13 mouse cellular contexts compared by ENCODE assay signal in genomic region chr11:36566146-36566545, GRCm38 (mm10).
DNase-seq lines count a peak whose midpoint lies in the region; ATAC-seq and TF ChIP-seq lines count a peak whose summit lies in the region.
"Had no signal": no experiment of that assay in that cellular context is flagged by ENCODE, and none has a peak within 500 bp of the region (broad histone marks: within the 10 kb centered on the region; RNA-seq: fewer than 3 reads in every experiment).

No protein-coding gene starts in this region.

- H3K4me3 ChIP-seq in liver, embryonic 12.5 days = no peak overlapping the region
- H3K4me3 ChIP-seq: intestine, embryonic 15.5 days; limb, embryonic 10.5 days; midbrain, embryonic 10.5 days had no signal

- no peaks in the 10 kb centered on the region for H3K9me3 ChIP-seq in liver, embryonic 12.5 days (replicated peaks)
- H3K9me3 ChIP-seq: intestine, embryonic 15.5 days; limb, embryonic 10.5 days; midbrain, embryonic 10.5 days had no signal

- no peaks in the 10 kb centered on the region for H3K36me3 ChIP-seq in liver, embryonic 12.5 days
- H3K36me3 ChIP-seq: intestine, embryonic 15.5 days; limb, embryonic 10.5 days; midbrain, embryonic 10.5 days had no signal

- no peak overlapping the region for H3K27ac ChIP-seq in liver, embryonic 12.5 days
- H3K27ac ChIP-seq: intestine, embryonic 15.5 days; limb, embryonic 10.5 days; midbrain, embryonic 10.5 days had no signal

- WGBS in liver, embryonic 12.5 days (ENCODE audit: insufficient replicate concordance) = 62% methylated on average over 2 of the region's 2 CpGs

- no peaks in the 10 kb centered on the region for H3K4me1 ChIP-seq in liver, embryonic 12.5 days
- H3K4me1 ChIP-seq: intestine, embryonic 15.5 days; midbrain, embryonic 10.5 days had no signal

- H3K9ac ChIP-seq in liver, embryonic 12.5 days = no peak overlapping the region
- H3K9ac ChIP-seq: intestine, embryonic 15.5 days; lung, embryonic 14.5 days had no signal

- ATAC-seq in liver, embryonic 12.5 days = no peak
- ATAC-seq: intestine, embryonic 15.5 days had no signal

- DNase-seq in frontal cortex, adult 2 months (ENCODE audit: extremely low spot score in 1 of 2, low spot score in 1 of 2) = peak; percentile 32 to 63
- DNase-seq in frontal cortex, postnatal 10 days (ENCODE audit: low spot score in 2 of 2) = no peak
- DNase-seq in brain, embryonic 14.5 days (ENCODE audit: low read depth) = peak; percentile 69
- peak; percentile 86 to 89 for DNase-seq in cerebellum, postnatal 25 days
- DNase-seq in left cerebral cortex, adult 18-20 months (ENCODE audit: low spot score in 2 of 2) = peak; percentile 47 to 67
- no peak for DNase-seq in embryo, embryonic 11 days
- no peak for DNase-seq in heart, postnatal 4 days
- DNase-seq: B cell, adult 2 months; lung, embryonic 14.5 days had no signal

- no peak for TF ChIP-seq CTCF in brain, embryonic 14.5 days (IDR thresholded peaks at IDR 0.05; ENCODE audit: borderline replicate concordance, extremely low read depth, insufficient read depth, insufficient read length)

- H3K4me2 ChIP-seq in liver, embryonic 12.5 days = no peak overlapping the region
- H3K4me2 ChIP-seq: intestine, embryonic 15.5 days; lung, embryonic 14.5 days had no signal

- no peak for TF ChIP-seq POLR2A in brain, embryonic 14.5 days (IDR thresholded peaks at IDR 0.05; ENCODE audit: borderline replicate concordance, extremely low read depth, insufficient read depth, insufficient read length, poor library complexity, severe bottlenecking)

- H3K27me3 ChIP-seq in liver, embryonic 12.5 days (replicated peaks) = no peaks in the 10 kb centered on the region
- H3K27me3 ChIP-seq: intestine, embryonic 15.5 days had no signal

Comparison
In these comparisons a context has a peak if more than half of its experiments do, and no peak if none do; other contexts are left out.
1. DNase-seq: peak in frontal cortex, adult 2 months (2 of 2), brain, embryonic 14.5 days (single experiment), cerebellum, postnatal 25 days (2 of 2) and left cerebral cortex, adult 18-20 months (2 of 2); none in frontal cortex, postnatal 10 days (0 of 2), embryo, embryonic 11 days (single experiment) and heart, postnatal 4 days (single experiment).